ENCODE assay signal across 10 mouse cellular contexts in genomic region chr4:62735878-62736277, GRCm38 (mm10).
DNase-seq lines count a peak whose midpoint lies in the region; ATAC-seq and TF ChIP-seq lines count a peak whose summit lies in the region.
"Had no signal": no experiment of that assay in that cellular context is flagged by ENCODE, and none has a peak within 500 bp of the region (broad histone marks: within the 10 kb centered on the region; RNA-seq: fewer than 3 reads in every experiment).

No protein-coding gene starts in this region.

- no peak for ATAC-seq in hindbrain, embryonic 13.5 days (ENCODE audit: low FRiP score)
- no peak for ATAC-seq in hindbrain, embryonic 11.5 days (ENCODE audit: low FRiP score)
- ATAC-seq in intestine, embryonic 15.5 days = no peak
- ATAC-seq: Patski had no signal

- DNase-seq in hindbrain, embryonic 11.5 days (ENCODE audit: low spot score) = no peak
- DNase-seq in cerebellum, adult 18-20 months = peak; percentile 29 to 43
- DNase-seq in frontal cortex, adult 2 months (ENCODE audit: extremely low spot score in 1 of 2, low spot score in 1 of 2) = no peak
- DNase-seq in right cerebral cortex, postnatal 25 days = no peak
- DNase-seq in urinary bladder, postnatal 14 days (ENCODE audit: low spot score) = no peak

- no peaks in the 10 kb centered on the region for H3K9me3 ChIP-seq in hindbrain, embryonic 13.5 days
- H3K9me3 ChIP-seq in hindbrain, embryonic 11.5 days (ENCODE audit: control insufficient read depth, low read length) = no peaks in the 10 kb centered on the region
- H3K9me3 ChIP-seq in E14TG2a.4 (ENCODE audit: low read length) = no peaks in the 10 kb centered on the region
- no peaks in the 10 kb centered on the region for H3K9me3 ChIP-seq in intestine, embryonic 15.5 days
- H3K9me3 ChIP-seq: liver, embryonic 15.5 days had no signal

- 0 out of 2 replicates have a peak overlapping the region, but pooled peaks have one; percentile 56 for H3K9ac ChIP-seq in hindbrain, embryonic 13.5 days
- H3K9ac ChIP-seq in hindbrain, embryonic 11.5 days (ENCODE audit: low read depth, low read length) = no peak overlapping the region
- no peak overlapping the region for H3K9ac ChIP-seq in intestine, embryonic 15.5 days
- H3K9ac ChIP-seq: liver, embryonic 15.5 days had no signal

- no peak for TF ChIP-seq CTCF in E14TG2a.4 (conservative IDR thresholded peaks at IDR 0.05; ENCODE audit: low read length)

- no peak overlapping the region for H3K4me2 ChIP-seq in hindbrain, embryonic 13.5 days
- no peak overlapping the region for H3K4me2 ChIP-seq in hindbrain, embryonic 11.5 days (replicated peaks; ENCODE audit: low read depth, low read length)
- no peak overlapping the region for H3K4me2 ChIP-seq in intestine, embryonic 15.5 days (replicated peaks)
- H3K4me2 ChIP-seq: liver, embryonic 15.5 days had no signal

- WGBS in hindbrain, embryonic 13.5 days = 67% methylated on average over 9 of the region's 9 CpGs
- WGBS in hindbrain, embryonic 11.5 days = 69% methylated on average over 9 of the region's 9 CpGs
- 61% methylated on average over 9 of the region's 9 CpGs for WGBS in intestine, embryonic 15.5 days

- no peaks in the 10 kb centered on the region for H3K27me3 ChIP-seq in hindbrain, embryonic 13.5 days
- H3K27me3 ChIP-seq in hindbrain, embryonic 11.5 days (ENCODE audit: control insufficient read depth, insufficient read depth, low read length) = no peaks in the 10 kb centered on the region
- peaks cover 24% of the 10 kb centered on the region for H3K27me3 ChIP-seq in E14TG2a.4 (ENCODE audit: insufficient read depth, low read length)
- H3K27me3 ChIP-seq in intestine, embryonic 15.5 days (replicated peaks) = no peaks in the 10 kb centered on the region
- H3K27me3 ChIP-seq: liver, embryonic 15.5 days; Patski had no signal

- H3K36me3 ChIP-seq in hindbrain, embryonic 13.5 days = no peaks in the 10 kb centered on the region
- H3K36me3 ChIP-seq in hindbrain, embryonic 11.5 days (ENCODE audit: control insufficient read depth, insufficient read depth, low read length) = no peaks in the 10 kb centered on the region
- H3K36me3 ChIP-seq in E14TG2a.4 (ENCODE audit: insufficient read depth, low read length) = no peaks in the 10 kb centered on the region
- H3K36me3 ChIP-seq in intestine, embryonic 15.5 days = no peaks in the 10 kb centered on the region
- H3K36me3 ChIP-seq: liver, embryonic 15.5 days had no signal

- no peak overlapping the region for H3K4me3 ChIP-seq in hindbrain, embryonic 13.5 days
- no peak overlapping the region for H3K4me3 ChIP-seq in hindbrain, embryonic 11.5 days (ENCODE audit: low read depth, low read length)
- peak overlapping the region; percentile 61 for H3K4me3 ChIP-seq in E14TG2a.4 (replicated peaks; ENCODE audit: low read length)
- no peak overlapping the region for H3K4me3 ChIP-seq in intestine, embryonic 15.5 days (replicated peaks)
- H3K4me3 ChIP-seq: liver, embryonic 15.5 days had no signal

- H3K27ac ChIP-seq in hindbrain, embryonic 13.5 days = 0 out of 2 replicates have a peak overlapping the region, but pooled peaks have one; percentile 3
- no peak overlapping the region for H3K27ac ChIP-seq in hindbrain, embryonic 11.5 days (ENCODE audit: low read depth, low read length)
- H3K27ac ChIP-seq in intestine, embryonic 15.5 days = 0 out of 2 replicates have a peak overlapping the region, but pooled peaks have one; percentile 49
- H3K27ac ChIP-seq: liver, embryonic 15.5 days had no signal

- peaks cover 29% of the 10 kb centered on the region for H3K4me1 ChIP-seq in hindbrain, embryonic 13.5 days (replicated peaks)
- peaks cover 2% of the 10 kb centered on the region; the same call in 1 of the 2 replicates for H3K4me1 ChIP-seq in hindbrain, embryonic 11.5 days (replicated peaks; ENCODE audit: control insufficient read depth, insufficient read depth, low read length)
- peaks cover 24% of the 10 kb centered on the region for H3K4me1 ChIP-seq in E14TG2a.4 (replicated peaks; ENCODE audit: low read depth, low read length)
- H3K4me1 ChIP-seq in intestine, embryonic 15.5 days (replicated peaks) = peaks cover 52% of the 10 kb centered on the region

Comparison
In these comparisons a context has a peak if more than half of its experiments do, and no peak if none do; other contexts are left out.
1. DNase-seq: peak in cerebellum, adult 18-20 months (2 of 2); none in hindbrain, embryonic 11.5 days (single experiment), frontal cortex, adult 2 months (0 of 2), right cerebral cortex, postnatal 25 days (single experiment) and urinary bladder, postnatal 14 days (single experiment).